Mouse (Mus musculus): ENCODE measurements around the gene Spryd3.

DNA sequence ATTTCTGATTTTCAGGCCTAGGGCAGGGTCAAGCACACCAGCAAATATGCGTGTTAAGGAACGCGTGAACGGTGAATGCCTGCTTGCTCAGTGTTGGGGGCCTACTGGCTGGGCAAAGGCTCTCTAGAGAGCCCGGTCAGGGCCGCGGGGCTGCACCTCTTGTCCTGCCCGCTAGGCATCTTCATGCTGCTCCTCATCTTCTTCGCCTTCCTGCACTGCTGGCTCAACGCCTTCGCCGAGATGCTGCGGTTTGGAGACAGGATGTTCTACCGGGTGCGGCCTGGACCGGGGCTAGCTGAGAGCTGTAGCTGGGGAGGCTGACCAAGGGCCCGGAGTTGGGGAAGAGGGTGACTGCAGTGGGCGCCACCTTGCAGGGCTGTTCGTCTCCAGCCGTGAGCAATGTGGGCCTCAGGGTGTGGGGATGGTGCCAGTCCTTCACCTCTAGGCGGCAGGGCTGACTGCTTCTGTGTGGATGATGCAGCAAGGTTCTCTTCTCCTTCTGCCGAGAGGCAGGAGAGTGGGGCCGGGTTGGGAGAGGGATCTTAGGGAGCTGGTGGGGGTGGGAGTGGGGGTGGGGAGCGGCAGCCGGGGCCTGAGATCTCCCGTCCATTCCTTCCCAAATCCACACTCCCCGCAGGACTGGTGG lies 24.5 kb upstream of the Spryd3 start:
- no peak for TF ChIP-seq CTCF (IDR thresholded peaks at IDR 0.05; ENCODE audit: control insufficient read depth, insufficient read depth, insufficient read length)
- no peak for TF ChIP-seq MYOD1 (IDR thresholded peaks at IDR 0.05; ENCODE audit: control insufficient read depth, insufficient read length, low read depth)
- TF ChIP-seq MAX (IDR thresholded peaks at IDR 0.05): no peak
- TF ChIP-seq USF1 (IDR thresholded peaks at IDR 0.05; ENCODE audit: low read depth): no peak
- no peak for TF ChIP-seq CEBPB (IDR thresholded peaks at IDR 0.05; ENCODE audit: low read depth)
- no peak for TF ChIP-seq FOSL1 (IDR thresholded peaks at IDR 0.05; ENCODE audit: insufficient read depth, low read length, poor library complexity, severe bottlenecking)
- no peak for TF ChIP-seq MYOG (IDR thresholded peaks at IDR 0.05; ENCODE audit: control insufficient read depth, extremely low read depth, insufficient read length)

Data from C2C12 (cell line).